Mouse (Mus musculus) adrenal gland, postnatal 4 days (tissue): ENCODE measurements around the gene Atxn7l1. TPM values are rescaled to one million over a fixed set of nuclear protein-coding genes. Genes with fewer than 3 reads are reported as not detected.
A peak's percentile ranks its signal among the peaks of the same experiment; 100 is the strongest.

Source experiments
- DNase-seq, 2 experiments: peaks; one replicate each; pipeline ENCODE4 v3.0.0; 2021 to 2022; ENCODE audit warnings: low spot score in 2 of 2, mixed read lengths in 2 of 2
- total RNA-seq, 2 experiments: library from RNA; stranded (reverse); gene quantifications; 2 replicates each; pipeline ENCODE4 v1.2.3; 2021

The Atxn7l1 gene
- total RNA-seq, 2 experiments from 2014 or later, result 34.1 to 38.8 TPM

GRCm38 (mm10) chr12:33315804-33316203 lies 168.3 kb downstream of the Atxn7l1 start:
- DNase-seq, result no peak

GRCm38 (mm10) chr12:33317792-33318530 lies 170.5 kb downstream of the Atxn7l1 start:
- no peak for DNase-seq

- no peak for DNase-seq
Observed at GRCm38 (mm10) chr12:33322547-33322946, 175.1 kb downstream of the Atxn7l1 start.

- DNase-seq, result no peak
Observed at GRCm38 (mm10) chr12:33323821-33324220, 176.3 kb downstream of the Atxn7l1 start.

GRCm38 (mm10) chr12:33325424-33325823 lies 177.9 kb downstream of the Atxn7l1 start:
- no peak for DNase-seq

GRCm38 (mm10) chr12:33332046-33332445 lies 184.6 kb downstream of the Atxn7l1 start:
- DNase-seq, result no peak

- no peak for DNase-seq
Observed at GRCm38 (mm10) chr12:33332796-33333195, 185.3 kb downstream of the Atxn7l1 start.

GRCm38 (mm10) chr12:33333914-33334313 lies 186.4 kb downstream of the Atxn7l1 start:
- DNase-seq, result peak; percentile 53 to 60

- no peak for DNase-seq
Observed at GRCm38 (mm10) chr12:33334511-33334910, 187.0 kb downstream of the Atxn7l1 start.

- no peak for DNase-seq
Observed at GRCm38 (mm10) chr12:33334951-33335350, 187.5 kb downstream of the Atxn7l1 start.

GRCm38 (mm10) chr12:33335410-33335809 lies 187.9 kb downstream of the Atxn7l1 start:
- DNase-seq, result no peak

GRCm38 (mm10) chr12:33336561-33337125 lies 189.2 kb downstream of the Atxn7l1 start:
- no peak for DNase-seq

GRCm38 (mm10) chr12:33337289-33337688 lies 189.8 kb downstream of the Atxn7l1 start:
- no peak for DNase-seq

GRCm38 (mm10) chr12:33338170-33338569 lies 190.7 kb downstream of the Atxn7l1 start:
- DNase-seq, result no peak

GRCm38 (mm10) chr12:33339822-33340221 lies 192.3 kb downstream of the Atxn7l1 start:
- no peak for DNase-seq

- DNase-seq, result no peak
Observed at GRCm38 (mm10) chr12:33340698-33341097, 193.2 kb downstream of the Atxn7l1 start.

GRCm38 (mm10) chr12:33341351-33341892 lies 193.9 kb downstream of the Atxn7l1 start:
- no peak for DNase-seq

GRCm38 (mm10) chr12:33344970-33345772 lies 197.7 kb downstream of the Atxn7l1 start:
- no peak for DNase-seq

- DNase-seq, result no peak
Observed at GRCm38 (mm10) chr12:33345773-33346435, 198.4 kb downstream of the Atxn7l1 start.

GRCm38 (mm10) chr12:33352671-33353070 lies 205.2 kb downstream of the Atxn7l1 start:
- no peak for DNase-seq

- DNase-seq, result no peak
Observed at GRCm38 (mm10) chr12:33358345-33358744, 210.9 kb downstream of the Atxn7l1 start.
